Mouse (Mus musculus): ENCODE measurements around the gene Upk3bl.

Upk3bl gene

GRCm38 (mm10) chr5:136054301-136055077 is at the start of gene Upk3bl:
Gene Upk3bl, plus strand, starts transcription at chr5:136054492.
- DNase-seq = no peak

GRCm38 (mm10) chr5:136004537-136004936 is 49.8 kb upstream of the Upk3bl start:
- DNase-seq = no peak

DNA sequence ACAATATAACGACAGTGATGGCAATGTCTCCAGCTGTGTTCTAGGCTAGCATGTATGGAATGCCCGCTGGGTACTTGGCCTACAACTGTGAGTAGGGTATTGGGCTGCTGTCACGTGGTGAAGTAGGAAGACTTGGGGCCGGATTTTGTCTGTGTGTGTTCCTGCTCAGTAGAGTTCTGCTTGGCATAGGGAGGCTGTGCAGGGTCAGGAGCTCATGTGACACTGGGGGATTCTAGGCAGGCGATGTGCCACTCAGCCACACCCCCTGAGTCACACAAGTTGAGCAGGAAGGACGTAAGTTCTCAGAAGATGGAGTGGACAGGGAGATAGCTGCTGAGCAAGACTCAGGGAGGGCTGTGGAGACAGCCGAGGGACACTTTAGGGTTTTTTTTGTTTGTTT is 46.5 kb upstream of the Upk3bl start:
- no peak for DNase-seq

DNA sequence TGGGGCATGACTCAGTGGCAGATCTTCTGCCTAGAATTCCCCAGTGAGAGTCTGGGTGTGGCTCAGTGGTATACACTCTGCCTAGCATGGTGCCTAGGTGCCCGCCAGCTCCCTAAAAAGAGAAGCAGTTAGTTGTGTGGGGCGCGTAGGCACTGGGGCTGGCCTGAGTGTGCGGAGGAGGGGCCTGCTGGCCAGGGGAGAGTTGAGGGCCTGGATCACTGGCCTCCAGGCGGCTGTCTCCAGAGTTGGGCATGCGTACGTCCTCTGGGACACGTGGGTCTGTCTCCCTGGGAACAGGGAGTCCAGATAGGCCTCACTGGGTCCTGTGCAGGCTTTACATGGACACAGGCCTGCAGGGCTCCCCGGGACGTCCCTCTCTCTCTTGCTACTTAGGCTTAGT is 39.4 kb upstream of the Upk3bl start:
- DNase-seq = no peak

GRCm38 (mm10) chr5:136015586-136015985 is 38.7 kb upstream of the Upk3bl start:
- no peak for DNase-seq

DNA sequence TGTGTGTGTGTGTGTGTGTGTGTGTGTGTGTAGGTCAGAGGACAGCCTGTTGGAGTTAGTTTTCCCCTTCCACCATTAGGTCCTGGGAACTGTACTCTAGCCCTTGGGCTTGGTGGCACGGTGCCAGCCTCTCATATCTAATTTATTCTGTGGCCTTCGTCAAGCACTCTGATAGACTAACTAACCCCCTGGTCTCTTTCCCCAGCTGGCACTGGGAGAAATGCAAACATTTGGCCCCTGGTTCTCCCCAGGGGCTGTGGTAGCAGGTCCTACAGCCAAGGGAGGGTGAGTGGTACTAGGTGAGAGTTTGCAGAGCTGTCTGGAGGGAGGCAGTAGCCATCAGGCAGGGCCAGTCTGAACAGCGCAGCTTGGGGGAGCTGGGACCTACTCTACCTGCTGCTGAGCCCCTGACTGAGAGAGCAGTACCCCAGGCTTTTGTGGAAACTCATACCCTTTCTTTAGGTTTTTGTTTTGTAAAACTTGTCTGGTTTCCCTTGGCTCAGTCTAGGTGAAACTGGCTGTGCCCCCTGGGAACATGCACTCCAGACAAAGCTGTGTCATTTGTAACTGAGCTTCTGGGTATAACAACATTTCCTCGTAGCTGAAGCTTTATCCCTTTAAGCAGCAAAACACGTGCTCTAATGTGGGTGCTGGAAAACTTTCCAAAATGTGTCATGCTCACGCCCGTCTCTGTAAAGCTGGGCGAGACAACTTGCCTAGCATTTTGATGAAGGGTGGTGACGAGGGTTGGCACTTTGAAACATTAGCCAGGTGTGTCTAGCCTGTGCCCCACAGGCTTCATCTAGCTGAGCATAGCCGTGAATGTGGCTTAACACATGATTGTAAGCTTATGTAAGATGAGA is 38.0 kb upstream of the Upk3bl start:
- no peak for DNase-seq

- DNase-seq = no peak
Observed at GRCm38 (mm10) chr5:136017262-136017661, 37.0 kb upstream of the Upk3bl start.

DNA sequence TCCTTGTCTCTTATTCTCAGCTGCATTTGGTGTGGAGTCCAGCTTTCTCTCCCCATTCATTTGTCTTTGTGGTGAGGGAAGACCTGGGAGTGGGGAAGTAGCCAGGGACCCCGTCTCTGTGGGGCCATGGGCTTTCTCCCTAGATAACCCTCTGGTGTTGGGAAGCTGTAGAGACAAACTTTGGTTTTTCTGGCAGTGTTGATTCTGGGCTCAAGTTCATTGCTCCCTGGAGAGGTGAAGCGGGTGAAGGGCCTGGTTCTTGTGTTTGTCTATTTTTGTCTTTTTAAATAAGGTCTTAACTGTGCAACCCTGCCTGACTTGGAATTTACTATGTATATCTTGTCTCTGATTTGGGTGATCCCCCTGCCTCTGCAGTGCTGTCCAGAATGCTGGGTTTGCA is 35.6 kb upstream of the Upk3bl start:
- no peak for DNase-seq

- DNase-seq = no peak
Observed at GRCm38 (mm10) chr5:136019907-136020306, 34.4 kb upstream of the Upk3bl start.

- DNase-seq = no peak
Observed at GRCm38 (mm10) chr5:136025712-136026111, 28.6 kb upstream of the Upk3bl start.

GRCm38 (mm10) chr5:136026859-136027258 is 27.4 kb upstream of the Upk3bl start:
- DNase-seq = no peak

- no peak for DNase-seq
Observed at GRCm38 (mm10) chr5:136027612-136028311, 26.5 kb upstream of the Upk3bl start.

- DNase-seq = no peak
Observed at GRCm38 (mm10) chr5:136034868-136035267, 19.4 kb upstream of the Upk3bl start.

- DNase-seq = no peak
Observed at GRCm38 (mm10) chr5:136035285-136035684, 19.0 kb upstream of the Upk3bl start.

DNA sequence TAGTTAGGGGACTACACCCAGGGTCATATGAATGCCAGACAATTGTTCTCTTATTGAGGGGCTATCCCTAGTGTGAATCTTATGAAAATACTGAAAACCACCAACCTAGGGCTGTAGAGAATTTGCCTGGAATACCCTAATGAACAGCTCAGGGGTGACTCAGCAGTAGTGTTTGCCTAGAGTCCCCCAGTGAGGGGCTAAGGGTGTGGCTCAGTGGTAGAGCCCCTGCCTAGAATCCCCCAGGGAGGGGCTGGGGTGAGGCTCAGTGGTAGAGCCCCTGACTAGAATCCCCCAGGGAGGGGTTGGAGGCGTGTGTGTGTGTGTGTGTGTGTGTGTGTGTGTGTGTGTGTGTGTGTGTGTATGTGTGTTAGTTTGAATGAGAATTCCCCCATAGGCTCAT is 17.6 kb upstream of the Upk3bl start:
- DNase-seq = no peak

DNA sequence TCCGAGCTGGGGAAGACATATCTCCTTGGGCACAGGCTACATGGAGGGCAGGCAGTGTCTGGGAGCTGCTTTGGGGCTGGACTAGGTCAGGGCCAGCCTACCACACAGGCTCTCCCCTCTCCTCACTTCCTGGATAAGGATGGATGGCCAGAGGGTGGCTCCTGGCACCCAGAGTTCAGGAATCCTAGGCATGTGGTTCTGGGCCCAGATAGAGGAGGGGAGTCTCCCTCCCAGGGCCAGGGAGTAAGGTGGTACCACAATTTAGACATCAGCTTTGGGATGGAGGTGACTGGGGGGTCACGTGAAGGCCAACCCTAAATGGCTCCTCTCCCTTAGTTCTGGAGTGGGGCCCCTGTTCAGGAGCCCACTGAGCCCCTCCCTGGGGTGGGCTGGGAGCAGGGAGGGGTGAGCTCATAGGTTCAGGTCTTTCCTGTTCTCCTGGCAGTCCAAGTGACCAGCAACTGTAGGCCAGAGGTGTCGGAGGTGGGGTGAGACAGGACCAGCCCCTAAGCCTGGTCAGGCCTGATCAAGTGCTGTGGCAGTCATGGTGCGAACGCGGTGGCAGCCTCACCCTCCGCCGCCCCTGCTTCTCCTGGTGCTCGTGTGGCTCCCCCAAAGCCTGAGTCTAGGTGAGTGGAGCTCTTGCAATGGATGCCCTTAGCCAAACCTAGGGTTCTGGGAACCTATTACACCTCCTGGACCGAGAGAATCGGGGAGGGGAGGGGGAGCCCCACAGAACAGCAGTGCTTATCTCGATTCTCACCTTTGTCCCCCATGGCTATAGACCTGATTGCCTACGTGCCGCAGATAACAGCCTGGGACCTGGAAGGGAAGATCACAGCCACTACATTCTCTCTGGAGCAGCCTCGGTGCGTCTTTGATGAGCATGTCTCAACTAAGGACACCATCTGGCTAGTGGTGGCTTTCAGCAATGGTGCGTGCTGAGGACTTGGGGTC is 15.8 kb upstream of the Upk3bl start, which contains the start of gene Upk3b:
TSS of gene Upk3b (plus strand) at position 239 of the 957 bp plus-strand sequence.
- no peak for DNase-seq

- DNase-seq = no peak
Observed at GRCm38 (mm10) chr5:136040210-136040609, 14.1 kb upstream of the Upk3bl start.

DNA sequence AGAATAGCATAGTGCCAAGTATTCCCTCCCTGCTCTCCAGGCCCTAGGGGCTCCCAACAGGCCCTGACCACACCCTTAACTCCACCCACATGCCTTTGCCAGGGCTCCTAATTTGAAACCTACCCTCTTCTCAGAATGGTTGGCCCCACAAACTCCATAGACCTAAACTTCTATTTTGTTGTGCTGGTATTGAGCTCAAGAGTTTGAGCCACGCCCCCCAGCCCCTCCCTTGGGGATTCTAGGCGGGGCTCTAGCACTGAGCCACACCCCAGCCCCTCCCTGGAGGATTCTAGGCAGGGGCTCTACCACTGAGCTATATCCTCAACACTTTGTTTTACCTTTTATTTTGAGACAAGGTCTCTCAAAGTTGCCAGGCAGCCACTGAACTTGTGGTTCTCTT is 13.0 kb upstream of the Upk3bl start:
- no peak for DNase-seq

DNA sequence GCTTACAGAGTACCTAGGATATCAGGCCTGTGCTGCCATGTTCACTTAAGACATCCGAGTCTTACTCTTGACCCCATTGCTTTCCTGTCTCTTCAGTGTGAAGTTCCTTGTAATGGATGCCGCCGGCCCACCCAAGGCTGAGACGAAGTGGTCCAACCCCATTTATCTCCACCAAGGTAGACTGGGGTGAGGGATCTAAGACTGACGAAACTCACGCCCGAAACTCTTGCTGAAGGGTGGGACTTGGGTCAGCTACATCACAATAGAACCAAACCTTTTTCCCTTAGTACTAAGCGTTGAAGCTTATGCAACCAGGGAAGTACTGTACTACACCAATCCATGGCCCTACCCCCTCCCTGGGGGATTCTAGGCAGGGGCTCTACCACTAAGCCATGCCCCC is 12.6 kb upstream of the Upk3bl start:
- DNase-seq = no peak

DNA sequence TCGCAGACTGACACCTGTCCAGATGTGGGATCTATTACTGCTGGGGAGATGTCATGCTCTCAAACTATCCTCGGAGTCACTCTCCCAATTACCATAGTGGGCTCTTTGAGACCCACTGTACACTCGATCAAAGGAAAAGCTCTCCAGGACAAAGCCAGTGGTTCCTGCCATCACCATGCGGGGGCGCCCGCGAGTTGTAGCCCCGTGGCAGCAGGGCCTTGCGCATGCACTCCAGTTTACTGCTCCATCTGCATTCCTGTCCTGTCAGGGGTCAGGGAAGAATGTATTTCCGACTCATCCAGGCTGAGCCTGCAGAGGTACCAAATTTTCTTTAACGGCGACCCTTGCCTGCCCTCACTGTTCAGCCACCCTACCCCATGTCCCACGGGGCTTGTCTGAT is 9.4 kb upstream of the Upk3bl start:
- DNase-seq = no peak

DNA sequence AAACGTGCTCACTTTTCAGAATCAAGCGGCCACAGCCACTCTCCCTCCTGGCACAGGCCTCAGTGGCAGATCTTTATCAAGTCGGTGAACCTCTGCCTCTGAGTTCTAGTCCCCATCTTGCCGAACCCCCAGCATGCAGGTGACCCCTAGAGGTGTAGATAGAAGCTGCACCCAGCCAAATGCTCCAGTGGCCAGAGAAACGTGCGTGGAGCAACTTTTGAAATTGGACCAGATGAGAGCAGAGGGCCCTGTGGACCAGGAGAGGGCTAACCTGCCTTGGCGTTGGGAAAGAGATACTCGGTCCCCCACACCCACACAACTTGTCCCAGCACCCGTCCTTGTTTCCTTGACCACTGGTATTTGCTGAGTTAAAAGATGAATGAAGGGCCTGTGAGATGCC is 8.9 kb upstream of the Upk3bl start:
- no peak for DNase-seq

DNA sequence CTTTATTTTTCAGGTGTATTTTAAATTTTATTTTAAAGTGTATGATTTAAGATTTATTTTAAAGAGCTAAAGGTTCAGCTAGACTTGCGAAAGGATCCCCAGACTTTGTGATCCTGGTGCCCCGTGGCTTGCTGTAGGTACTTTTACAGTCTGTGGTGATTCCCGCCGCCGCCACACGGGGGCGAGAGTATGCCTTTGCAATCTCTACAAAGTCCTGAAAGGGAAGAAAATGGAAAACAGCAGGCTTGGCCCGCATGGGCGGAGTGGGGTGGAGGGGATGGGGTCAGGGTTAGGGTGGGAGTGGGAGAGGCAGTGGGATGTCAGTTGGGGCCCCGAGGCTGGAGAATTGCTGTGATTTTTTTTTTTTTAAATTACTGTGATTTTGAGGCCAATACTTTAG is 8.3 kb upstream of the Upk3bl start:
- peak; percentile 43 to 57 for DNase-seq

All from thymus, adult 18-20 months (tissue).